Mouse (Mus musculus): Measurements from ENCODE around the gene Babam2.

- TF ChIP-seq TAL1 (conservative IDR thresholded peaks at IDR 0.05; ENCODE audit: low read depth, low read length) (no peak), CTCF (IDR thresholded peaks at IDR 0.05; ENCODE audit: low read depth, low read length) (no peak)
Measured at GRCm38 (mm10) chr5:31906286-31906951, 208.9 kb downstream of the Babam2 start.
